Mouse (Mus musculus) neural tube, embryonic 10.5 days (tissue): ENCODE data around the gene Trem3.
A peak's percentile ranks its signal among the peaks of the same experiment; 100 is the strongest.

Source experiments
- DNase-seq: peaks from one replicate; pipeline ENCODE4 v3.0.0-alpha.2; 2017; ENCODE audit warnings: low spot score; ENCODE audit errors: extremely low spot score

The Trem3 gene

GRCm38 (mm10) chr17:48269833-48270232 is 22.3 kb downstream of the Trem3 start:
- DNase-seq, result no peak

DNA sequence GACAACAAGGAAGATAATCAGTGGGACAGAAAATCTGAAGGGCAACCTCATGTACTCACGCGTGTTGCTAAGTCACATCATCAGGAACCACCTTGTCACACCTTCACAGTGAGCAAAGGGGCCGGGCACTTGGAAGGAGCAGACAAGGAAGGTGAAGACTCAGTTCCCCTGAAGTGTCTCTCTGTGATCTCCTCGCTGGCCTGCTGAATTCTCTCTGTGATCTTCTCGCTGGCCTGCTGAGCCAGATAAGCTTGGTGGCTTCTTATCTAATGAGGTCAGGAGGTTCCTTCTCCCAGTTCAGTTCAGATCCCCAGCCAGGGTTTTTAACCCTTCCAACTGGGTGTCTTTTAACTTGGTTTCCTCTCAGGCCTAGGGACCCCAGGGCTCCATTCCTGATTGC is 24.6 kb downstream of the Trem3 start:
- no peak for DNase-seq

DNA sequence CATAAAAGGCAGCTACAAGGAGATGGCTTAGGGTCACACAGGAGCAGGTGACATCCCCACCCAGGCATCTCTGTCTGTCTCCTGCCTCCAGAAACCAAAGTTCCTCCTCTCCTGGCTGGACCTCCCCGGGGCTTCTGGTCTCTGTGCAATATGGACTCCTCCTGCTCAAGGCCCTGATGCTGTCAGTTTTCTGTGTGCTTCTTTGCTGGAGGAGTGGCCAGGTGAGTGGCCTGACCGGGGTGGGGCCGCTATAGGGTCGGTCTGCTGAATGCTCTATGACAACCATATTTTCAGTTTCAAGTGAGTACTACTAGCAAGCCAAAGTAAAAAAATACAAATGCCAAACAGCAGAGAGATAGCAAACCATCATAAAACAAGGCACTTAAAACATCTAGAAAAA is 25.0 kb downstream of the Trem3 start:
- no peak for DNase-seq

DNA sequence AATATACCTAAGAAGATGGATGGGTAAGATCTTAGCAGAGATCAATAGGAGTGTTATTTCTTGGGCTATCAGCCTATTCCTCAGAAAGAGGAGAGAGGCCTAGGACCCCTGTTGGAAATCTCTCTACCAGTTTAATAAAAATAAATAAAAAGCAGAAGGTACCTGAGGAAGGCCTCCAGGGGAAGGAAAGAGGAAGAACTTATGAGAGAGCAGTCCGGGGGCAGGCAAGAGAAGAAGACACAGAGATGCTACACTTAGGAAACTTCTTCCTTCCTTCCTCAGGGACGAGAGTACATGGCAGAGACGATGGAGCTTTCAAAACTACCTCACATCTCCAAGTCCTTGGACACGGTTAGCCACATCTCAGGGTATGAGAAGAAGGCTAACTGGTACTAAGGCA is 26.5 kb downstream of the Trem3 start:
- no peak for DNase-seq

GRCm38 (mm10) chr17:48274885-48275284 is 27.3 kb downstream of the Trem3 start:
- DNase-seq, result peak; percentile 78

- DNase-seq, result no peak
Observed at GRCm38 (mm10) chr17:48275736-48276135, 28.2 kb downstream of the Trem3 start.

GRCm38 (mm10) chr17:48278381-48278780 is 30.8 kb downstream of the Trem3 start:
- DNase-seq, result no peak

DNA sequence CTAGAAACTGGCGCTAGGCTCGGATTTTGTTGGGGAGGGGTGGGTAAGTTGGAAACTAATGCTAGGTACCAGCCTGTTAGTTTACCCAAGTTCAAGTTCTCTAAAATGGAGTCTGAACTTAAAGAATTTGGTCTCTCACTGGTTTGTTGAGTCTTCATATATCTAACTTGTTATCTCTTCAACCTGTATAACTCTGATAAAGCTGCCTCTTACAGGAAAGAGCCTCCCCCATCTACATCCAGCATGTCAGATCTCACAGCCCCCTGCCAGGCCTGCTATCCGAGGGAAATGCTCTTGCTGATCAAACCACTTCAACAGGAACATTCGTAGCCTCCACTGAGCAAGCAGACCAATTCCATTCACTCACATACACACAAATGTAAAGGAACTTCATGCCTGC is 31.4 kb downstream of the Trem3 start:
- DNase-seq, result no peak

DNA sequence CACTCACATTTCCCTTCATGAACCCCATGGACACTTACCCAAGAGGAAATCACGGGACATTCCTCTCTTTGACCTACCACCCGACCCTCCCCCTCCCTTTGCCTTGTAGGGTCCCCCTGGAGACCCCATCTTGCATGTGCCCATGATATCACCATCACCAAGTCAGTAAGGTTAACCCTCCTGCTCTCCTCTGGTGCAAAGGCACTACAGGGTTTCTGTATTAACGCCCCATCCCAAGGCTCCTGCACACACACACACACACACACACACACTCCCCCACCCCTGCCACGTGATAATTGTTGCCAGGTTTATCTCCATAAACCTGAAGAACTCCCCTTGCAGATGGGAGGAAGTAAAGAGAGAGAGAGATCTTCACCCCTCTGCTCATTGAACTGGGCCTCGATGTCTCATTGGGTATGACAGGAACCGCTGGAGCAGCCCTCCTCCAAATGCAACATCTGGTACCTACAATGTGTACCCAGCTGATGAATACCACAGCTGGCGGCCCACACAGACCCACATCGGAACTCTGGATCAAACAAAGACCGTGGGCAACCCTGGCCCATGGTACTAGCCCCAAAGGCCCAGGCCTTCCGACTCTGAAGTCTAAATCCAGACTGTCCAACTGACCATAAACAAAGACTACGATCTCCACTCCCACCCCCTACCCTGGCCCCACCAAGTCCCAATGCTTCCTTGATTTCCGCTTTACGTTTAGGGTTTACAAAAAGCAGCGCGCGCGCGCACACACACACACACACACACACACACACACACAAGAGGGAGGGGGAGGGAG is 33.6 kb downstream of the Trem3 start:
- DNase-seq, result peak; percentile 45

DNA sequence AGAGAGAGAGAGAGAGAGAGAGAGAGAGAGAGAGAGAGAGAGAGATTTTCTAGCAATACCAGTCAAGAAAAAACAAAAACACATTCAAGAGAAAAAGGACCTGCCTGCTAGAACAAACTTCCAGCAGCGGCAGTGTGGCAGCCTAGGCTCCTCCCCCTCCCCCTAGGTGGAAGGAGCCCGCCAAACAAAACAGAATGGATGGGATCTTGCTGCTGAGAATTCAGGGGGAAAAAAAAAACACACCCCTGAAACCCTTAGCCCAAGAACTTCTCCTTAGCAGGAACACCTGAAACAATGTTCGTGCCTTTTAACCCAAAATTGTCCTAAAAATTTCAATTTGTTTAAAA is 34.1 kb downstream of the Trem3 start:
- peak; percentile 40 for DNase-seq

- DNase-seq, result no peak
Observed at GRCm38 (mm10) chr17:48286765-48287164, 39.2 kb downstream of the Trem3 start.

DNA sequence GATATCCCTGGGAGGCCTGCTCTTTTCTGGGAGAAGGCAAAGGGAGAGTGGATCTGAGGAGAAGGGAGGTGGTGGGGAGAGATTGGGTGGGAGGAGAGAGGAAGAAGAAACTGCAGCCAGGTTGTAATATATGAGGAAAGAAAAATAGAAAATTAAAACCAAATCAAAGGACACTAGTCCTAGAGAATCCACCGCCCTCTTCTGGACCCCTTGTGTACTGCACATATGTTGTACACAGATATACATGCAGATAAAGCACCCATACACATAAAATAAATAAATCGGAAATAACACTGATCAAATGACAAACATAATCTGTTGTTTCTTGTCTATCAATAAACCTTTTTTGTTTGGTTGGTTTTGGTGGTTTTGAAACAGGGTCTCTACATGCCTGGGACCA is 39.7 kb downstream of the Trem3 start:
- DNase-seq, result no peak

GRCm38 (mm10) chr17:48293500-48294194 is 46.1 kb downstream of the Trem3 start:
- no peak for DNase-seq

- no peak for DNase-seq
Observed at GRCm38 (mm10) chr17:48299203-48299602, 51.6 kb downstream of the Trem3 start, which contains the start of gene Treml2. Gene Treml2 (plus strand): TSS chr17:48299498.

DNA sequence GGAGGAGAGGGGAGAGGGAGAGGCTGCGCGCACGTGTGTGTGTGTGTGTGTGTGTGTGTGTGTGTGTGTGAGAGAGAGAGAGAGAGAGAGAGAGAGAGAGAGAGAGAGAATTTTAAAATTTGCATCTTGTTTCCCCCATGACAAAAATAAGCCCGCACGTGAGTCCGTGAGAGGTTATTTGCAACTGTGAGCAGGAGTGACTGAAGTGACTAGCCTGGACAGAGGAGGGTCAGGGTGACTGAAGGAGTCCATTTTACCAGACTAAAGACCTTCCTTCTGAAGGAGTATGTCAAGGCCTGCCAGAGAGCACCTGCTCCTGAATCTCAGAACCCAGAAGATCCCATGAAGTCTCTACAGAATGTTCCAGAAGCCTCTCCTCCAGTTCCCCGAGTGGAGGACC is 52.2 kb downstream of the Trem3 start:
- DNase-seq, result no peak

DNA sequence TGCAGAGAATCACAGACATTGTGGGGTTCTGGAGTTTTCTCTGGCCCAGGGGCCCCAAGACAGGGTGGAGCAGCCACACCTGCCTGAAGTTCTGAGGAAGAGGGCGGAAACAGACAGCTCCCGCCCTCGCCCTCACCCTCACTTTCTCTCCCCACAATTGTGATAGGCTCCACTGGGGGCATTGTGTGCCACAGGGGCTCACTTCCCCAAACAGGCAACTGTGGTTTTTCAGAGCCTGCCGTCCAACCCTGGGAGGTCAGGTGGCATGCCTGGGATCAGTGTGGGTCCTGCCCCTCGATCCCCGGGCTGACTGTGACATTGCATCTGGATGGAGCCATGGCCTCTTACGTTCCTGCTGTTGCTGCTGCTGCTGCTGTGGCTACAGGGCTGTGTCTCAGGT is 52.6 kb downstream of the Trem3 start:
- no peak for DNase-seq

- DNase-seq, result no peak
Observed at GRCm38 (mm10) chr17:48300861-48301260, 53.3 kb downstream of the Trem3 start.

GRCm38 (mm10) chr17:48301792-48302191 is 54.2 kb downstream of the Trem3 start:
- no peak for DNase-seq
